9 mouse cellular contexts compared by ENCODE assay signal in genomic region chr1:186183204-186183651, GRCm38 (mm10).
A peak's percentile ranks its signal among the peaks of the same experiment; 100 is the strongest.
DNase-seq lines count a peak whose midpoint lies in the region; ATAC-seq lines count a peak whose summit lies in the region.
"Had no signal": no experiment of that assay in that cellular context is flagged by ENCODE, and none has a peak within 500 bp of the region (broad histone marks: within the 10 kb centered on the region; RNA-seq: fewer than 3 reads in every experiment).

No protein-coding gene starts in this region.

- H3K36me3 ChIP-seq in heart, embryonic 16.5 days (ENCODE audit: control insufficient read depth, insufficient read depth), result no peaks in the 10 kb centered on the region
- no peaks in the 10 kb centered on the region for H3K36me3 ChIP-seq in embryonic facial prominence, embryonic 13.5 days
- no peaks in the 10 kb centered on the region for H3K36me3 ChIP-seq in intestine, embryonic 14.5 days (ENCODE audit: control insufficient read depth, insufficient read depth, low read length)
- H3K36me3 ChIP-seq in midbrain, embryonic 10.5 days, result no peaks in the 10 kb centered on the region

- ATAC-seq in heart, embryonic 16.5 days (replicated peaks; ENCODE audit: extremely low read depth, insufficient read depth, low FRiP score), result no peak
- ATAC-seq in embryonic facial prominence, embryonic 13.5 days (ENCODE audit: insufficient number of reproducible peaks, insufficient read depth, low FRiP score, low TSS enrichment, low read depth), result no peak
- no peak for ATAC-seq in intestine, embryonic 14.5 days (replicated peaks; ENCODE audit: low FRiP score, low TSS enrichment, low read depth)

- intact Hi-C loops in heart, postnatal 25 days (cut with DNase I), result loop anchor here (2.0 to 10.0 kb wide), 3 partner anchors 212 to 530 kb away; no protein-coding TSS in a partner anchor

- no peaks in the 10 kb centered on the region for H3K4me1 ChIP-seq in heart, embryonic 16.5 days (ENCODE audit: control insufficient read depth, insufficient read depth, low read length)
- H3K4me1 ChIP-seq in embryonic facial prominence, embryonic 13.5 days, result peaks cover 17% of the 10 kb centered on the region
- peaks cover 7% of the 10 kb centered on the region; the same call in 1 of the 2 replicates for H3K4me1 ChIP-seq in intestine, embryonic 14.5 days (replicated peaks; ENCODE audit: control insufficient read depth, insufficient read depth, low read length)
- peaks cover 10% of the 10 kb centered on the region for H3K4me1 ChIP-seq in midbrain, embryonic 10.5 days

- WGBS in heart, embryonic 16.5 days, result 79% methylated on average over 8 of the region's 8 CpGs
- 65% methylated on average over 8 of the region's 8 CpGs for WGBS in embryonic facial prominence, embryonic 13.5 days
- 51% methylated on average over 8 of the region's 8 CpGs for WGBS in intestine, embryonic 14.5 days
- WGBS in midbrain, embryonic 10.5 days, result 79% methylated on average over 8 of the region's 8 CpGs

- H3K9me3 ChIP-seq in heart, embryonic 16.5 days (replicated peaks; ENCODE audit: control insufficient read depth, low read length), result no peaks in the 10 kb centered on the region
- H3K9me3 ChIP-seq in embryonic facial prominence, embryonic 13.5 days, result no peaks in the 10 kb centered on the region
- no peaks in the 10 kb centered on the region for H3K9me3 ChIP-seq in intestine, embryonic 14.5 days (ENCODE audit: control insufficient read depth, low read length)
- no peaks in the 10 kb centered on the region for H3K9me3 ChIP-seq in midbrain, embryonic 10.5 days (replicated peaks)

- no peak for DNase-seq in heart, postnatal 25 days (ENCODE audit: low spot score)
- no peak for DNase-seq in intestine, embryonic 14.5 days (ENCODE audit: low spot score)
- no peak for DNase-seq in midbrain, embryonic 10.5 days (ENCODE audit: low spot score)
- no peak for DNase-seq in testis, postnatal 14 days (ENCODE audit: low spot score)
- no peak for DNase-seq in layer of hippocampus, adult 9-10 months (ENCODE audit: low spot score)
- no peak for DNase-seq in thymus, postnatal 25 days

- H3K9ac ChIP-seq in heart, embryonic 16.5 days (ENCODE audit: low read length), result no peak overlapping the region; the same call in 1 of the 2 replicates
- H3K9ac ChIP-seq in embryonic facial prominence, embryonic 13.5 days, result peak overlapping the region; percentile 44; the same call in 1 of the 2 replicates
- no peak overlapping the region for H3K9ac ChIP-seq in intestine, embryonic 14.5 days (ENCODE audit: low read length)

- no peaks in the 10 kb centered on the region for H3K27me3 ChIP-seq in heart, embryonic 16.5 days (ENCODE audit: control insufficient read depth, insufficient read depth, low read length)
- no peaks in the 10 kb centered on the region for H3K27me3 ChIP-seq in embryonic facial prominence, embryonic 13.5 days
- no peaks in the 10 kb centered on the region for H3K27me3 ChIP-seq in intestine, embryonic 14.5 days (replicated peaks; ENCODE audit: control insufficient read depth, insufficient read depth, low read length)
- H3K27me3 ChIP-seq in midbrain, embryonic 10.5 days (ENCODE audit: low read depth, poor library complexity, severe bottlenecking), result no peaks in the 10 kb centered on the region
- H3K27me3 ChIP-seq: CH12.LX had no signal

- H3K4me2 ChIP-seq in heart, embryonic 16.5 days (ENCODE audit: low read depth, low read length), result peak overlapping the region; percentile 44; the same call in 1 of the 2 replicates
- peak overlapping the region; percentile 50 for H3K4me2 ChIP-seq in embryonic facial prominence, embryonic 13.5 days
- peak overlapping the region; percentile 53 for H3K4me2 ChIP-seq in intestine, embryonic 14.5 days (ENCODE audit: low read length)

- no peak overlapping the region for H3K27ac ChIP-seq in heart, embryonic 16.5 days (ENCODE audit: low read length)
- H3K27ac ChIP-seq in embryonic facial prominence, embryonic 13.5 days, result no peak overlapping the region
- H3K27ac ChIP-seq in intestine, embryonic 14.5 days (ENCODE audit: low read depth), result no peak overlapping the region
- peak overlapping the region; percentile 52 for H3K27ac ChIP-seq in midbrain, embryonic 10.5 days (replicated peaks)

- H3K4me3 ChIP-seq in heart, embryonic 16.5 days (ENCODE audit: low read length), result no peak overlapping the region
- H3K4me3 ChIP-seq in embryonic facial prominence, embryonic 13.5 days, result peak overlapping the region; percentile 20; the same call in 1 of the 2 replicates
- H3K4me3 ChIP-seq in intestine, embryonic 14.5 days (ENCODE audit: low read depth, low read length), result peak overlapping the region; percentile 18; the same call in 1 of the 2 replicates
- no peak overlapping the region for H3K4me3 ChIP-seq in midbrain, embryonic 10.5 days

Comparison
In these comparisons a context has a peak if more than half of its experiments do, and no peak if none do; other contexts are left out.
1. H3K4me3 ChIP-seq: peak in embryonic facial prominence, embryonic 13.5 days (single experiment) and intestine, embryonic 14.5 days (single experiment); none in heart, embryonic 16.5 days (single experiment) and midbrain, embryonic 10.5 days (single experiment).
2. Peak in every context shown above with its lines, with median percentiles within 50 percentile points of each other: H3K4me2 ChIP-seq.